Mouse (Mus musculus) v-Abl transformed pro-B cells (cell line): ENCODE measurements at regions not wholly inside any gene's neighbourhood (a gene's known extent, or its start where the extent isn't known, plus 50 kb on each side); places are given as distances from the start of the nearest gene placed in this dataset.
"Not testable (repeated sequence)": the region's sequence is repeated elsewhere in the genome, so short reads cannot be mapped to it uniquely, and the experiment has no call there.

Source experiments
- in situ Hi-C, 2 experiments: fragments of 400-800 bp; cut with MboI; formaldehyde crosslinking; loops; one replicate each; pipeline ENCODE4 v1.15.1; 2025; ENCODE audit not compliant: unreplicated experiment in 2 of 2

DNA sequence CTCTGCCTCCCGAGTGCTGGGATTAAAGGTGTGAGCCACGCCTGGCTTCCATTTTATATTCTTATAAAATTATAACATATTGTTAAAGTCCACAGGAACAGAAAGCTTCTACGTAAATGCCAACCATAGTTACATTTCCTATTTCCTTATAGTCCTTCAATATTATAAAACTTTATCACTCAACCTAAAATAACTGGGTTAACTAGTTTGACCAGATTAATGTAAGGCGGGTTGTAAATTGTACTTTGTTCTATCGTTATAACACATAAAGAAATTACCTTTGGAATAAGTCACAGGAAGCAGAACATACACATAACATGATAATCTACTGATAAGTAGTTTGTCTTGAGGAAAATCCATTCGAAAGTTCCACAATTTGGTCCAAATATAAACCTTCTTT, 251.6 kb downstream of the Nfkbiz start:
- in situ Hi-C loops = no loop called here

- in situ Hi-C loops = no loop called here
Observed at GRCm38 (mm10) chr16:55582906-55583305, 255.8 kb downstream of the Nfkbiz start.

DNA sequence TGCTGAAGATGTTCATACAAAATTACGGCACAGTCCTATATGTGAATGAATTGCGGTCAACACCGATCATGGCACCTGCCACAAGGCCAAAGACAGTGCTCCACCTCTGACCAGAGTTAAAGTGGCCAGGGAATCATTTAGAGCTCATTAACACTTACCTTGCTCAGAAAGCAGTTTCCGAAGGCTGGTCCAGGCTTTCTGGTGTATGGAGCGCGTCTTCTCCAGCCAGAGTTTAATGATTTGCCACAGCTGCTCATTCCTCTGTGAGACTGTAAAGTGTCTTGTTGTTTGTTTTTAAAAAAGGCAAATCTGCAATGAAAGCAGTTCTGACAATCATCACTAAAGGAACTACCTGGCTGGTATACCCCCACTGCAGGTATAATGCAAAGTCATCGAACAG, 256.7 kb downstream of the Nfkbiz start:
- in situ Hi-C loops = no loop called here

DNA sequence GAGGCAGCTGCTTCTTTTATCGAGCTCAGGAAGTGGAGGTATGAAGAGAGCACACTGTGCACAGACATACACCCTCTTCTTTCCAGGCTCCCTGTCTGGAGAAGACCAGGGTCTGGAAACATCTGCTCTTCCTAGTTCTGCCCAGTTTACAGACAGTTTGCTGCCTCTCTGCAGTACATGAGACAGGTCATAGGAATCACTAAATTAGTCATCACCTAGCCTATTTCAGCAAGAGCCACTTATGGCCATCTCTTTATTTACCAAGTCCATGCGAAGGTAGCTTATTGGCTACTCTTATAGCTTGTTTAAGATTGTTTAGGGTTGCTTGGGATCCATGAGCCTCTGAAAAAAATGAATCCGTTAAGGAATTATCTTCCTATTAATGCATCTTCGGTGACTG, 257.9 kb downstream of the Nfkbiz start:
- in situ Hi-C loops = no loop called here

DNA sequence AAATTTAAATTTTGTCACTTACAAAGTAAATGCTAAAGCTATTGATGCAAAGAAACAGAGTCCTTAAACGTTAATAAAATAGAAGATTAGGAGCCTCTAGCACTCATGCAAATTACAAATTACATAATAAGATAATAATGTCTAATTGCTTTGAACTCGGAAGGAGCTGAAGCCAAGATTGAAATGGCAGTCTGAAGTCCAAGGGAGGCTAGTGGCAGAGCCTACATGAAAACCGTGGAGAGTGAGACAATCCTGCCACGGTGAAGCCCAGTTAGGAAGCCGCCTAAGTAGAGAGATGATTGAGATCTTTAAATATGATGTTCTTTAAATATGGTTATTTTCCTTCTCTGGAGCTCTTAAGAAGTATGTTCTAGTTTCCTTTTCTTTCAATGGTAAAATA, 260.0 kb downstream of the Nfkbiz start:
- in situ Hi-C loops = no loop called here

- in situ Hi-C loops = not testable (repeated sequence)
Observed at GRCm38 (mm10) chr16:55575609-55576283, 263.0 kb downstream of the Nfkbiz start.

GRCm38 (mm10) chr16:55571106-55571505, 267.6 kb downstream of the Nfkbiz start:
- in situ Hi-C loops = no loop called here

DNA sequence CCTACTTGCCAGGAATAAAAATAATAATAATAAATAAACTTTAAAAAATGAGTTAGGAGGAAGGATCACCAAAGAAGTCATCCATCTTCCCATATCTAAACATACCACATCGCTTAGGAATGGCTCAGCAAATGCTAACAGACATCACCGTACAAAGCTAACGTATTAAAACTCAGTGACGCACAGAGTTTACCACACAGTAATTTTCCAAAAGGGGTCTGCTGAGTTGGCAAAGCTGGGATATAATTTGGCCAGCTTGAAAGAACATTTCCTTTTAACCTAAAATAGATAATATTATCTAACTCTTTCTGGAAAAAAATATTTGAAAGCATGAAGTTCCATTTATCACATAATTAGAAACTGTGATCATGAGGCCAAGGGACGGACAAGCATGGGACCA, 268.6 kb downstream of the Nfkbiz start:
- in situ Hi-C loops = no loop called here

GRCm38 (mm10) chr16:55555821-55556535, 258.2 kb upstream of the Zpld1 start:
- in situ Hi-C loops = no loop called here

GRCm38 (mm10) chr16:55555224-55555623, 257.4 kb upstream of the Zpld1 start:
- in situ Hi-C loops = no loop called here

DNA sequence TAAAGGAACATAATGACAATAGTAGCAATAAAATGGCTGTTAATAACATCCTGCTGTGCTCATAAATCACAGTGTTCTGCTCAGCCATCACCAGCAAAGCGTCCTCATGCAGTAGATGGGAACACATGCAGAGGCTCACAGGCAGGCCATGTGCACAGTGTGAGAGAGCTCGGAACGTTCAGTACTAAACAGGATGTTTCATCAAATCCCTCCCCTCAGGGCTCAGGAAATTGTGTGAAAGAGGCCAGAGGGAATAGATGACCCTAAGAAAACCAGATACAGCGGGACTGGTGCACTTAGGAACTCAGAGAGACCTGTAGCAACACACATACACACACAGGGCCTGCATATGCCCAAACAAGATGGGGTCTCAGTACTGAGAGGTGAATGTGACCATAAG, 256.1 kb upstream of the Zpld1 start:
- in situ Hi-C loops = no loop called here

- in situ Hi-C loops = no loop called here
Observed at GRCm38 (mm10) chr16:55551348-55551747, 253.6 kb upstream of the Zpld1 start.

GRCm38 (mm10) chr16:55550649-55551312, 253.0 kb upstream of the Zpld1 start:
- in situ Hi-C loops = no loop called here

DNA sequence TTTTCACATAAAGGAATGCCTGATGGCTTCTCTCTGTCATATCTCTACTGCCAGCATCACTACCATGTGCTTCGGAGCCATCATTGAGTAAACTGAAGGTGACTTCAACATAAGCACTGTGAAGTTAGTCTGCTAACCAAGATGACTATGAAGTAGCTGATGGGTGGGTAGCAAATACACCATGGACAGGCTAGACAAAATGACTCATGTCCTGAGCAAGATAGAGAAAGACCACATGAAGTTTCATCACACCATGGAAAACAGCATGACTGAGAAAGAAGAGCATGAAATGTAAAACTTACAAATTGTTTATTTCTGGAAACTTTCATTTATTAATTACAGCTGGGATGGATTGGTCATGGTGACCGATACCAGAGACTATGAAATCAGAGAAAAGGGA, 249.3 kb upstream of the Zpld1 start:
- in situ Hi-C loops = no loop called here

DNA sequence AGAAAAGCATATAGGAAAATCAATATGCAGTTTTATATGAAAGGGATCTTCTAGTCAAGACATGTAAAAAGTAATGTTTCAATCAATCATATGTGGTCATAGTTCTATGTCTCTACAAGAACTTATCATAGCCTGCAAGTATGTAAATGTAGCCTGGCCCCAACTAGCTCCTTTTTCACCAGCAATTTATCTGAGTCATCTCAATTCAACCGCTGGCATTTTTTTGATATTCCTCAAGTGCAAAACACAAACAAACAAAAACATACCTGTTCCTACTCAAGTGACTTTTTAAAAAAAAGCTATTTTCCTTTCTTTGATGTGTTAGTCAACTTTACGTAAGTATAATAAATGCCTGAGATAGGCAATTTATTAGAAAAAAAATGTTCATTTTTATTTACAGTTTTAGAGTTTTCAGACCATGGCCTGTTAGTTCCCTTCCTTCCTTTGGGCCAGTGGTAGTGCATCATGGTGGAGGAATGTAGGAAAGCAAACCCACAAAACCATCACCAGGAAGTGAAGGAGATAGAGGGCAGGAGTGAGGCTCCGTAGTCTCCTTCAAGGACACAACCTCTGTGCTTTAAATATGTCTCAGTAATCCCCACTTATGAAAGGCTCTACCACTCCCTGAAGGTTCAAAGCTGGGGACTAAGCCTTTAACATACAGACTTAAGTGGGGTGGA, 242.7 kb upstream of the Zpld1 start:
- in situ Hi-C loops = no loop called here

- in situ Hi-C loops = no loop called here
Observed at GRCm38 (mm10) chr16:55539179-55539578, 241.4 kb upstream of the Zpld1 start.

GRCm38 (mm10) chr16:55537548-55537947, 239.8 kb upstream of the Zpld1 start:
- in situ Hi-C loops = no loop called here

DNA sequence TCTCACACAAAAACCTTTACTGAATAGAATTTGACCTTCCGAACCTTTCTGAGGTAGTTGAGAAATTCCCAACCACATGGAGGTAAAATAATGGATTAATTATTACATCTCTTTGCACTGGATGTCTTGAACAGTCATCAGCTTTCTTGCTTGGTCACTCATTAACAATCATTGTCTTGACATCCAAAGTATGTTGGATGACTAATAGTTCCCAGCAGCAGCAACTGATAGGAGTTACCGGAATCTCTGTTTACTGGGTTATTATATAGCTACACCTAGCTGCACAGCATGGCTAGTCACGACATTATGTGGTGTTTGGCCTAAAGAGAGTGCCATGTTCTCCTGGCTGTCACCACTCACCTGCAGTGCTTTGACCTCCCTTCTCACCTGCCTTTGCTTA, 234.9 kb upstream of the Zpld1 start:
- in situ Hi-C loops = no loop called here

GRCm38 (mm10) chr16:55530844-55531243, 233.1 kb upstream of the Zpld1 start:
- in situ Hi-C loops = no loop called here

GRCm38 (mm10) chr16:55527680-55528079, 229.9 kb upstream of the Zpld1 start:
- in situ Hi-C loops = no loop called here

GRCm38 (mm10) chr16:55526230-55526842, 228.6 kb upstream of the Zpld1 start:
- in situ Hi-C loops = no loop called here
